Mouse (Mus musculus): ENCODE data around the gene Eme2. TPM values are rescaled to one million over a fixed set of nuclear protein-coding genes. Genes with fewer than 3 reads are reported as not detected.

Eme2 gene
- polyA plus RNA-seq, 1 experiment from 2014 or later: 18.2 TPM

- DNase-seq (ENCODE audit: low spot score): no peak
- no peak overlapping the region; the same call in 1 of the 2 replicates for H3K9ac ChIP-seq (ENCODE audit: low read length)
- peaks cover 19% of the 10 kb centered on the region; the same call in 1 of the 2 replicates for H3K36me3 ChIP-seq (ENCODE audit: control insufficient read depth, insufficient read depth, low read length)
- no peaks in the 10 kb centered on the region for H3K27me3 ChIP-seq (replicated peaks; ENCODE audit: control insufficient read depth, insufficient read depth, low read length)
- peak overlapping the region; percentile 71; the same call in 1 of the 2 replicates for H3K4me3 ChIP-seq (ENCODE audit: low read depth, low read length)
- H3K4me2 ChIP-seq (ENCODE audit: low read length): peak overlapping the region; percentile 94
- 80% methylated on average over 10 of the region's 10 CpGs for WGBS
- no peak overlapping the region for H3K27ac ChIP-seq (ENCODE audit: low read depth, low read length)
- ATAC-seq: no peak
- no peaks in the 10 kb centered on the region for H3K9me3 ChIP-seq (replicated peaks; ENCODE audit: control insufficient read depth, low read length)
- H3K4me1 ChIP-seq (ENCODE audit: control insufficient read depth, insufficient read depth, low read length): peaks cover 18% of the 10 kb centered on the region
Measured at GRCm38 (mm10) chr17:24851381-24852125, 43.3 kb downstream of the Eme2 start.

- DNase-seq (ENCODE audit: low spot score): no peak
- no peaks in the 10 kb centered on the region for H3K27me3 ChIP-seq (replicated peaks; ENCODE audit: control insufficient read depth, insufficient read depth, low read length)
- peak overlapping the region; percentile 71 for H3K4me3 ChIP-seq (ENCODE audit: low read depth, low read length)
- H3K27ac ChIP-seq (ENCODE audit: low read depth, low read length): no peak overlapping the region
- ATAC-seq: no peak
- peak overlapping the region; percentile 94 for H3K4me2 ChIP-seq (ENCODE audit: low read length)
- no peaks in the 10 kb centered on the region for H3K9me3 ChIP-seq (replicated peaks; ENCODE audit: control insufficient read depth, low read length)
- H3K36me3 ChIP-seq (ENCODE audit: control insufficient read depth, insufficient read depth, low read length): peaks cover 12% of the 10 kb centered on the region; the same call in 1 of the 2 replicates
- H3K4me1 ChIP-seq (ENCODE audit: control insufficient read depth, insufficient read depth, low read length): peaks cover 18% of the 10 kb centered on the region
- 1% methylated on average over 18 of the region's 20 CpGs for WGBS
- peak overlapping the region; percentile 79 for H3K9ac ChIP-seq (ENCODE audit: low read length)
Measured at GRCm38 (mm10) chr17:24850773-24851127, 44.1 kb downstream of the Eme2 start.

DNA sequence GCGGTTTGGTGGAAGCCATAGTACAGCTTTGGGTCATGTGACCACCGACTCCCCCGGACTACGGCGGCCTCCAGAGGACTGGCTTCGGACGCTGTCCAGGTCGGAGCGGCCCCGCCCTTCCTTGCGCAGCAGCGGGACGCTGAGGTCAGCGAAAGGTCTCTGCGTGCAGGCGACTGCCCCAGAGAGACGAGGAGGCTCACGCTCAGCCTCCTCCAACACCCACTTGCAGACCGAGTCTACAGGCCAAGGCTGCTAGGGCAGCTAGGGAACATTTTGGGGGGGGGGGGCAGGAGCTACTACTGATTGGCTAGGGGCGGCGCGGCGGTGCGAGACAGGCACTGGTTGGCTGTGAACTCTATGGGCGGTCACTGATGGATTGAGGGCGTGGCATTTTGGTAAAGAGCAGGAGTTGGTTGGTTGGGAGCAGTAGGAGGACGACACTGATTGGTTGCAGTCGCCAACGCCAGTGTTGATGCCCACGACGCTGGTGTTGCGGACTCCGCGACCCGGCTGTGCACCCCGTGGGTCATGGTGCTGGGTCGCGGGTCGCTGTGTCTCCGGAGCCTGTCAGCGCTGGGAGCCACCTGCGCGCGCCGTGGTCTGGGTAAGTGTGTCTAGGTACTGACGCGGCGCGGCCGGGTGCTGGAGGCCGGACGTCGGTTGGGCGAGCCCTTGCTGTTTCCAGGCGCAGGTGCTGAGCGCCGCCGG is 44.7 kb downstream of the Eme2 start, which contains the start of gene Fahd1:
Fahd1 (minus strand) TSS at position 300 of the 708 bp plus-strand sequence.
- ATAC-seq: peak; percentile 100
- peak within 1 kb of the TSS; percentile 94 for H3K4me2 ChIP-seq (ENCODE audit: low read length)
- H3K9me3 ChIP-seq (replicated peaks; ENCODE audit: control insufficient read depth, low read length): no peaks in the 10 kb centered on the region
- peaks cover 18% of the 10 kb centered on the region for H3K4me1 ChIP-seq (ENCODE audit: control insufficient read depth, insufficient read depth, low read length)
- peak; percentile 99 for DNase-seq (ENCODE audit: low spot score)
- no peaks in the 10 kb centered on the region for H3K27me3 ChIP-seq (replicated peaks; ENCODE audit: control insufficient read depth, insufficient read depth, low read length)
- peak within 1 kb of the TSS; percentile 80 for H3K9ac ChIP-seq (ENCODE audit: low read length)
- peak within 1 kb of the TSS; percentile 71 for H3K4me3 ChIP-seq (ENCODE audit: low read depth, low read length)
- under 1% methylated on average over 58 of the region's 58 CpGs for WGBS
- H3K27ac ChIP-seq (ENCODE audit: low read depth, low read length): peak within 1 kb of the TSS; percentile 83
- peaks cover 9% of the 10 kb centered on the region; the same call in 1 of the 2 replicates for H3K36me3 ChIP-seq (ENCODE audit: control insufficient read depth, insufficient read depth, low read length)

DNA sequence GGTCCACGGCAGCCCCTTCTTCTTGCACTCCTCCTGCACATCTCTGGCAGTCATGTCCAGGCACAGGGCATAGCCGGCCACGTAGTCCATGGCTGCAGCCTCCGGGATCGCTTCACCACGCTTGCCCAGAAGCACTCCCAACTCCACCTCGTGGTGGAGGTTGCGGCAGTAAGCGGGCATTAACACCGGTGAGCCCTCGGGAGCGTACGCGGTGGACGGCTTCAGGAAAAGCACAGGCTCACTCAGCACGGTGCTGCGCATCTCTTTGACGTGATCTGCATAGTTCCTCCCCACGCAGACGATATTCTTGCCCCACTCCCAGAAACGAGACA is 45.2 kb downstream of the Eme2 start:
- ATAC-seq: no peak
- no peak for DNase-seq (ENCODE audit: low spot score)
- Histone ChIP-seq H3K9ac (ENCODE audit: low read length) (peak overlapping the region; percentile 80), H3K36me3 (ENCODE audit: control insufficient read depth, insufficient read depth, low read length) (0 out of 2 replicates have a peak, but pooled peaks cover 6% of the 10 kb centered on the region), H3K27me3 (replicated peaks; ENCODE audit: control insufficient read depth, insufficient read depth, low read length) (no peaks in the 10 kb centered on the region), H3K4me2 (ENCODE audit: low read length) (peak overlapping the region; percentile 94), H3K27ac (ENCODE audit: low read depth, low read length) (peak overlapping the region; percentile 83), H3K4me1 (ENCODE audit: control insufficient read depth, insufficient read depth, low read length) (peaks cover 18% of the 10 kb centered on the region), H3K4me3 (ENCODE audit: low read depth, low read length) (peak overlapping the region; percentile 71), H3K9me3 (replicated peaks; ENCODE audit: control insufficient read depth, low read length) (no peaks in the 10 kb centered on the region)
- WGBS: 0% methylated on average over 21 of the region's 21 CpGs

DNA sequence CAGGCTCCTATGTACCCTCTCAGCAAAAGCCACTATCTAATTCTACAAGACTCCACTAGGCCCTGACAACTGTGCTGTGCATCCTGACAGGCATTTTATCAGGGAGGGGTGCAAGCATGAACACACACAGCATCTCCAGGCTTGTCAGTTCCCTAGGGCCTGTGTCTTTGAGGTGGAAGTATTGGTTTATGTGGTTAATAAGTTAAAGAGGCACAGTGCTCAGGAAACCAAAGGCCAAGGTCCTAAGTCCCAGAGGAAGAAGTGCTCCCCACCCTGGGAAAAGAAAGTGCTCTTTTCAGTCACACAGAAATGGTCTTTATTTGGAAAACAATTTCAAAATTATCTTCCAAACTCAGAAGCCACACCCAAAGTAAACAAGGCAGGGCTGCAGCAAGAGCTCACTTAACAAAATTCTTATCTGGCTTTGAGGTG is 46.3 kb downstream of the Eme2 start:
- Histone ChIP-seq H3K4me3 (ENCODE audit: low read depth, low read length) (no peak overlapping the region), H3K4me1 (ENCODE audit: control insufficient read depth, insufficient read depth, low read length) (peaks cover 18% of the 10 kb centered on the region), H3K27me3 (replicated peaks; ENCODE audit: control insufficient read depth, insufficient read depth, low read length) (no peaks in the 10 kb centered on the region), H3K4me2 (ENCODE audit: low read length) (peak overlapping the region; percentile 94), H3K9ac (ENCODE audit: low read length) (no peak overlapping the region), H3K9me3 (replicated peaks; ENCODE audit: control insufficient read depth, low read length) (no peaks in the 10 kb centered on the region), H3K27ac (ENCODE audit: low read depth, low read length) (no peak overlapping the region), H3K36me3 (ENCODE audit: control insufficient read depth, insufficient read depth, low read length) (0 out of 2 replicates have a peak, but pooled peaks cover 2% of the 10 kb centered on the region)
- ATAC-seq (no peak), DNase-seq (ENCODE audit: low spot score) (no peak)

DNA sequence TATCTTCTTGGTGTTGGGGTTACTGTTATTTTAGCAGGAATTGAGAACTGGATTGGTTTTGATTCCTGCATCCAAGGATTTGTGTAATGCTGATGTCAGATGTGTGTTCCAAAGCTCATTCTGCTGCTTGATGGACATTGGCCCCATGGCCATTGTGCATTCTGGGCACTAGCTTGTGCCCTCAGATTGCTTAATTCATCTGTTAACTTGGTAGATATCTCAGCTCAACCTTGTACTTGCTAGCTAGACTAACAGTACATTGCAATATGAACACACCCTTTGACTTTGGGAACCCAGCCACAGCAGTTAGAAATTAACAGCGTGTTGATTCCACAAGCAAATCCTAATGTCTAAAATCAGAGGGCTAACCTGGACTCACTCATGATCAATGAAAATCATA is 47.5 kb downstream of the Eme2 start:
- no peak overlapping the region for H3K4me3 ChIP-seq (ENCODE audit: low read depth, low read length)
- no peaks in the 10 kb centered on the region for H3K27me3 ChIP-seq (replicated peaks; ENCODE audit: control insufficient read depth, insufficient read depth, low read length)
- no peak overlapping the region for H3K4me2 ChIP-seq (ENCODE audit: low read length)
- H3K9ac ChIP-seq (ENCODE audit: low read length): no peak overlapping the region
- 96% methylated on average over 1 of the region's 1 CpGs for WGBS
- ATAC-seq (no peak), DNase-seq (ENCODE audit: low spot score) (no peak)
- H3K27ac ChIP-seq (ENCODE audit: low read depth, low read length): no peak overlapping the region
- no peaks in the 10 kb centered on the region for H3K9me3 ChIP-seq (replicated peaks; ENCODE audit: control insufficient read depth, low read length)
- H3K36me3 ChIP-seq (ENCODE audit: control insufficient read depth, insufficient read depth, low read length): no peaks in the 10 kb centered on the region
- peaks cover 18% of the 10 kb centered on the region for H3K4me1 ChIP-seq (ENCODE audit: control insufficient read depth, insufficient read depth, low read length)

DNA sequence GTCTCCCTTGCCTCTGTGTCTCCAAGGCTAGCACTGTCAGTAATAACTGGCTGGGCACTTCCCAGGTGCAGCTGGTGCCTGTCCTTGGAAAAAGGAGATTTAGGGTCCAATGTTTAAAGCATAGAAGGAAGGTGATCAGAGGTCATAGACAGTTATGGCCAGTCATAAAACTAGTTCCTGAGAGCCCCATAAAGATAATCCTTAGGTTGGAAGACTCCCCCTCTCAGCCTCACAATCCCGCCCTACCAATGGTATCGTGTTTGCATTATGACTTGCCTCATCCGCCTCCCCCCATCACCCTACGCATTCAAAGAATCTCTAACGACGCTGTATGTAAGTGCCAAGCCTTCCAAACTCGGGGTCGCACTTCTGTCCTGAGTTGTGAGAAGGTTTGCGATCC is 50.4 kb downstream of the Eme2 start:
- Histone ChIP-seq H3K27ac (ENCODE audit: low read depth, low read length) (no peak overlapping the region), H3K4me3 (ENCODE audit: low read depth, low read length) (no peak overlapping the region), H3K4me1 (ENCODE audit: control insufficient read depth, insufficient read depth, low read length) (peaks cover 11% of the 10 kb centered on the region), H3K4me2 (ENCODE audit: low read length) (no peak overlapping the region), H3K9ac (ENCODE audit: low read length) (no peak overlapping the region), H3K9me3 (replicated peaks; ENCODE audit: control insufficient read depth, low read length) (no peaks in the 10 kb centered on the region), H3K27me3 (replicated peaks; ENCODE audit: control insufficient read depth, insufficient read depth, low read length) (no peaks in the 10 kb centered on the region), H3K36me3 (ENCODE audit: control insufficient read depth, insufficient read depth, low read length) (no peaks in the 10 kb centered on the region)
- ATAC-seq: no peak
- 55% methylated on average over 9 of the region's 9 CpGs for WGBS
- no peak for DNase-seq (ENCODE audit: low spot score)

DNA sequence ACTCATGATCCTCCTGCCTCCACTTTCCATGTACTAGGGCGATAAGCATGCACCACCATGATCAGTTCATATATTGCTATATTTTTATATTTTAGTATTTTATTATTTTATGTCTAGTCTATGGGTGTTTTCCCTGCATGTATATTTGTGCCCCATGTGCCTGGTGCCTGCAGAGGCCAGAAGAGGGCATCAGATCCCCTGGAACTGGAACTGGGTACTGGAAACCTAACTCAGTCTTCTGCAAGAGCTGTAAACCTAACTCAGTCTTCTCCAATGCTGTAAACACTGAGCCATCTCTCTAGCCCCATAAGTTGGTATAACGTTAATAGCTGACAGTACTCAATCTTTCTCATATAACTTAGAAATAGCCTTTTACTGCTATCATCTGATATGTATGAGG is 52.3 kb downstream of the Eme2 start:
- Histone ChIP-seq H3K9ac (ENCODE audit: low read length) (no peak overlapping the region), H3K27ac (ENCODE audit: low read depth, low read length) (no peak overlapping the region), H3K4me3 (ENCODE audit: low read depth, low read length) (no peak overlapping the region), H3K36me3 (ENCODE audit: control insufficient read depth, insufficient read depth, low read length) (no peaks in the 10 kb centered on the region), H3K4me1 (ENCODE audit: control insufficient read depth, insufficient read depth, low read length) (no peaks in the 10 kb centered on the region), H3K27me3 (replicated peaks; ENCODE audit: control insufficient read depth, insufficient read depth, low read length) (no peaks in the 10 kb centered on the region), H3K9me3 (replicated peaks; ENCODE audit: control insufficient read depth, low read length) (no peaks in the 10 kb centered on the region), H3K4me2 (ENCODE audit: low read length) (no peak overlapping the region)
- ATAC-seq: no peak
- DNase-seq (ENCODE audit: low spot score): no peak
- WGBS: 48% methylated on average over 2 of the region's 2 CpGs

GRCm38 (mm10) chr17:24841133-24841532 is 53.8 kb downstream of the Eme2 start:
- Histone ChIP-seq H3K27ac (ENCODE audit: low read depth, low read length) (no peak overlapping the region), H3K4me2 (ENCODE audit: low read length) (no peak overlapping the region), H3K9ac (ENCODE audit: low read length) (no peak overlapping the region), H3K9me3 (replicated peaks; ENCODE audit: control insufficient read depth, low read length) (no peaks in the 10 kb centered on the region), H3K27me3 (replicated peaks; ENCODE audit: control insufficient read depth, insufficient read depth, low read length) (no peaks in the 10 kb centered on the region), H3K36me3 (ENCODE audit: control insufficient read depth, insufficient read depth, low read length) (no peaks in the 10 kb centered on the region), H3K4me3 (ENCODE audit: low read depth, low read length) (no peak overlapping the region), H3K4me1 (ENCODE audit: control insufficient read depth, insufficient read depth, low read length) (no peaks in the 10 kb centered on the region)
- DNase-seq (ENCODE audit: low spot score) (no peak), ATAC-seq (no peak)
- 51% methylated on average over 4 of the region's 4 CpGs for WGBS

Data from forebrain, embryonic 14.5 days (tissue).